Mouse (Mus musculus) kidney, embryonic 14.5 days (tissue): ENCODE measurements around the gene Tns4. TPM values are rescaled to one million over a fixed set of nuclear protein-coding genes. Genes with fewer than 3 reads are reported as not detected.

Experiments used
- ATAC-seq: fragments of 200-750 bp; cut with Nextera tagmentation; 2 replicates; pipeline ENCODE4 v1.8.0; 2017; ENCODE audit warnings: moderate number of reproducible peaks, mild to moderate bottlenecking, moderate TSS enrichment, moderate library complexity; ENCODE audit not compliant: low FRiP score, low TSS enrichment
- H3K27ac ChIP-seq: fragments of 300-500 bp; sonication (generic); 2 replicates; pipeline ENCODE4 v1.5.1; 2014; ENCODE audit warnings: low read depth, mild to moderate bottlenecking, low read length, moderate library complexity, mixed read lengths
- H3K27me3 ChIP-seq: fragments of 300-500 bp; sonication (generic); 2 replicates; pipeline ENCODE4 v1.6.1; 2014; ENCODE audit warnings: mild to moderate bottlenecking, low read length; ENCODE audit not compliant: control insufficient read depth, insufficient read depth
- H3K36me3 ChIP-seq: fragments of 300-500 bp; sonication (generic); 2 replicates; pipeline ENCODE4 v1.6.1; 2014; ENCODE audit warnings: low read length, mixed read lengths; ENCODE audit not compliant: control insufficient read depth, insufficient read depth
- H3K4me1 ChIP-seq: fragments of 300-500 bp; sonication (generic); 2 replicates; pipeline ENCODE4 v1.6.1; 2014; ENCODE audit warnings: low read length, mixed read lengths; ENCODE audit not compliant: control insufficient read depth, insufficient read depth
- H3K4me2 ChIP-seq: fragments of 300-500 bp; sonication (generic); replicated peaks from 2 replicates; pipeline ENCODE4 v1.6.1; 2014; ENCODE audit warnings: low read depth, mild to moderate bottlenecking, low read length
- H3K4me3 ChIP-seq: fragments of 300-500 bp; sonication (generic); 2 replicates; pipeline ENCODE4 v1.5.1; 2014; ENCODE audit warnings: mild to moderate bottlenecking, low read length
- H3K9ac ChIP-seq: fragments of 300-500 bp; sonication (generic); 2 replicates; pipeline ENCODE4 v1.6.1; 2014; ENCODE audit warnings: low read depth, mild to moderate bottlenecking, low read length, moderate library complexity
- H3K9me3 ChIP-seq: fragments of 300-500 bp; sonication (generic); 2 replicates; pipeline ENCODE4 v1.6.1; 2016; ENCODE audit warnings: low read length; ENCODE audit not compliant: control insufficient read depth
- WGBS: fragments of 180-500 bp; shearing (Covaris S2); extraction: QIAGEN DNeasy Blood & Tissue Kit; methylation state at CpG from one replicate; pipeline ENCODE4 v1.1.7; 2014; 5-methylcytosine and 5-hydroxymethylcytosine counted together
- polyA plus RNA-seq: library from polyadenylated mRNA; unstranded; fragments of >200 nt; fragmentation: Nextera tagmentation; extraction: Ambion mirVana; gene quantifications from 2 replicates; pipeline ENCODE4 v1.2.1, GENCODE M21; 2014

Gene Tns4
- 0.11 and 0.20 TPM in 2 replicates for polyA plus RNA-seq

GRCm38 (mm10) chr11:99089077-99089601 is at the start of gene Tns4:
Gene Tns4 (minus strand): TSS chr11:99089306.
- Histone ChIP-seq H3K9ac (no peak within 1 kb of the TSS), H3K27ac (no peak within 1 kb of the TSS), H3K4me2 (no peak within 1 kb of the TSS), H3K4me1 (no peaks in the 10 kb centered on the region), H3K9me3 (no peaks in the 10 kb centered on the region), H3K27me3 (no peaks in the 10 kb centered on the region), H3K36me3 (no peaks in the 10 kb centered on the region), H3K4me3 (no peak within 1 kb of the TSS)
- 71% methylated on average over 14 of the region's 14 CpGs for WGBS
- ATAC-seq, result no peak

DNA sequence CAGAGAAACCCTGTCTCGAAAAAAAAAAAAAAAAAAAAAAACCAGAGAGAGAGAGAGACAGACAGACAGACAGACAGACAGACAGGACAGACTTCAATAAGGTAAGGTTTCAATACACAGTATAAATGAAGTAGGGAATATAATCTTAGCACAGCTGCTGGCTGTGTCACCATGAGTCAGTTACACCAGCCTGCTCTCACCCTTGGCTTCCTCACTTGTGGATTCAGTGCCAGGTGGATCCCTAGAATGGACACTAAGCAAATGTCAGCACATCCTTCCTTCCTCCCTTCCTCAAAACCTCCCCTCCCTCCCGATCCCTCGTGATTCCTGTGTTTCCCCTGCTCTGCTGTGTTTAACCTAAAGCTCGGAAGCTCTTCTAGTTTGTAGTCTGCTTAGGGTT is 48.3 kb upstream of the Tns4 start:
- Histone ChIP-seq H3K36me3 (no peaks in the 10 kb centered on the region), H3K9me3 (no peaks in the 10 kb centered on the region), H3K4me3 (no peak overlapping the region), H3K27ac (no peak overlapping the region), H3K9ac (no peak overlapping the region), H3K27me3 (no peaks in the 10 kb centered on the region), H3K4me1 (peaks cover 15% of the 10 kb centered on the region), H3K4me2 (no peak overlapping the region)
- 85% methylated on average over 4 of the region's 4 CpGs for WGBS
- ATAC-seq, result no peak

DNA sequence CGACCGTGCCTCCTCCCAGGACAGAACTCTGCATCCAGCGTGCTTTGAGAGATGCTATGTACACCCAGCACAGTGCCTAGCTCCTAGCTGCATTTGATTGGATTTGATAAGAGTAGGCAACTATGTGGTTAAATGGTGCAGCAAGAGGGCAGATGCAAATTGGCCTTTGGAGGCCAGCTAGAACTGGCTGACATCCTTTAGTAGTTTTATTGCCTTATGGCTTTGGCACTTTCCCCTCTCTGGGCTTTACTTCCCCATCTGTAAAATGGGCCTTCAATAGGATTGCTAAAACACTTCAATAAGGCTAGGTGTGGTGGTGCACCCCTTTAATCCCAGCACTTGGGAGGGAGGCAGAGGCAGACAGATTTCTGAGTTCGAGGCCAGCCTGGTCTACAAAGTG is 47.9 kb upstream of the Tns4 start:
- no peaks in the 10 kb centered on the region for H3K36me3 ChIP-seq
- WGBS, result 59% methylated on average over 4 of the region's 4 CpGs
- ATAC-seq, result no peak
- no peaks in the 10 kb centered on the region for H3K9me3 ChIP-seq
- H3K27me3 ChIP-seq, result no peaks in the 10 kb centered on the region
- H3K4me1 ChIP-seq, result peaks cover 19% of the 10 kb centered on the region
- H3K9ac ChIP-seq, result no peak overlapping the region
- no peak overlapping the region for H3K27ac ChIP-seq
- no peak overlapping the region for H3K4me3 ChIP-seq
- H3K4me2 ChIP-seq, result no peak overlapping the region

- Histone ChIP-seq H3K27me3 (no peaks in the 10 kb centered on the region), H3K9ac (no peak overlapping the region), H3K9me3 (no peaks in the 10 kb centered on the region), H3K4me3 (no peak overlapping the region), H3K4me2 (no peak overlapping the region), H3K4me1 (peaks cover 23% of the 10 kb centered on the region), H3K27ac (no peak overlapping the region; the same call in 1 of the 2 replicates), H3K36me3 (no peaks in the 10 kb centered on the region)
- WGBS, result 52% methylated on average over 3 of the region's 3 CpGs
- no peak for ATAC-seq
These were observed 47.3 kb upstream of the Tns4 start for GRCm38 (mm10) chr11:99136361-99136760.

DNA sequence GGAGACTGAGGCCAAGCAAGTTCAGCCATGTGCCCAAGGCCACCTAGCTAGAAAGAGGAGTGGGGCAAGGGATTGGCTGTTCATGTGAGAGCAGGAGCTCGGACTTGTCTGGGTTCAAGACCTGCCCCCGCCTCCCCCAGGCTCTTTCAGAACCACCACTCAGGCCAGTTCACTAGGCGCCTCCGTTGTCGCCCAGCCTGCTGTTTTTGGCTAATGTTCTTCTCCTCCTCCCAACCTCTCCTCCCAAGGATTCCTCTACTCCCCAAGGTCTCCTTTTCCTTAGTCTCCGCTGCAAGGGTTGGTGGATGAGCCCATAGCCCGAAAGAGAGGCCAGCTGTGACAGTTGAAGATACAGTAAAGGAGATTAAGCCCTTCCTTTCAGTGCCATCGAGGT is 45.9 kb upstream of the Tns4 start:
- Histone ChIP-seq H3K27ac (peak overlapping the region; percentile 89), H3K4me1 (peaks cover 26% of the 10 kb centered on the region), H3K9me3 (no peaks in the 10 kb centered on the region), H3K27me3 (no peaks in the 10 kb centered on the region), H3K4me3 (no peak overlapping the region), H3K4me2 (no peak overlapping the region), H3K9ac (no peak overlapping the region), H3K36me3 (no peaks in the 10 kb centered on the region)
- 50% methylated on average over 8 of the region's 8 CpGs for WGBS
- ATAC-seq, result no peak

GRCm38 (mm10) chr11:99134266-99135046 is 45.4 kb upstream of the Tns4 start:
- Histone ChIP-seq H3K4me2 (no peak overlapping the region), H3K9me3 (no peaks in the 10 kb centered on the region), H3K9ac (no peak overlapping the region), H3K36me3 (no peaks in the 10 kb centered on the region), H3K27me3 (no peaks in the 10 kb centered on the region), H3K4me1 (peaks cover 26% of the 10 kb centered on the region), H3K27ac (peak overlapping the region; percentile 89), H3K4me3 (no peak overlapping the region)
- 0 out of 2 replicates have a peak, but pooled peaks have one; percentile 7 for ATAC-seq
- 35% methylated on average over 15 of the region's 15 CpGs for WGBS

- Histone ChIP-seq H3K36me3 (no peaks in the 10 kb centered on the region), H3K27me3 (no peaks in the 10 kb centered on the region), H3K9ac (no peak overlapping the region), H3K4me2 (no peak overlapping the region), H3K4me3 (no peak overlapping the region), H3K9me3 (no peaks in the 10 kb centered on the region), H3K27ac (peak overlapping the region; percentile 89), H3K4me1 (peaks cover 26% of the 10 kb centered on the region)
- 28% methylated on average over 5 of the region's 5 CpGs for WGBS
- no peak for ATAC-seq
These were observed 44.3 kb upstream of the Tns4 start for GRCm38 (mm10) chr11:99133285-99133897.

- Histone ChIP-seq H3K4me3 (peak overlapping the region; percentile 11; the same call in 1 of the 2 replicates), H3K4me2 (peak overlapping the region; percentile 37), H3K9ac (0 out of 2 replicates have a peak overlapping the region, but pooled peaks have one; percentile 25), H3K27me3 (no peaks in the 10 kb centered on the region), H3K4me1 (peaks cover 26% of the 10 kb centered on the region), H3K27ac (peak overlapping the region; percentile 83), H3K9me3 (no peaks in the 10 kb centered on the region), H3K36me3 (no peaks in the 10 kb centered on the region)
- WGBS, result 3% methylated on average over 11 of the region's 11 CpGs
- peak; percentile 80 for ATAC-seq
These were observed 43.1 kb upstream of the Tns4 start for GRCm38 (mm10) chr11:99132091-99132730.
